Mouse (Mus musculus) limb, embryonic 14.5 days (tissue): ENCODE measurements at regions not wholly inside any gene's neighbourhood (a gene's known extent, or its start where the extent isn't known, plus 50 kb on each side); places are given as distances from the start of the nearest gene placed in this dataset.

ENCODE experiments used
- ATAC-seq: fragments of 200-750 bp; cut with Nextera tagmentation; 2 replicates; pipeline ENCODE4 v1.8.0; 2017; ENCODE audit warnings: low read depth, moderate number of reproducible peaks, moderate TSS enrichment; ENCODE audit not compliant: low FRiP score
- DNase-seq: peaks from one replicate; pipeline ENCODE4 v3.0.0-alpha.2; 2015; ENCODE audit warnings: low spot score
- H3K27ac ChIP-seq: fragments of 300-500 bp; sonication (generic); replicated peaks from 2 replicates; pipeline ENCODE4 v1.5.1; 2014; ENCODE audit warnings: low read depth, mild to moderate bottlenecking, low read length, moderate library complexity, mixed read lengths
- H3K27me3 ChIP-seq: fragments of 300-500 bp; sonication (generic); 2 replicates; pipeline ENCODE4 v1.6.1; 2014; ENCODE audit warnings: low read length, mixed read lengths; ENCODE audit not compliant: control insufficient read depth, insufficient read depth
- H3K36me3 ChIP-seq: fragments of 300-500 bp; sonication (generic); 2 replicates; pipeline ENCODE4 v1.6.1; 2014; ENCODE audit warnings: mild to moderate bottlenecking, low read length, moderate library complexity, mixed read lengths; ENCODE audit not compliant: control insufficient read depth, insufficient read depth
- H3K4me1 ChIP-seq: fragments of 300-500 bp; sonication (generic); 2 replicates; pipeline ENCODE4 v1.6.1; 2014; ENCODE audit warnings: antibody characterized with exemption, low read length, mixed read lengths; ENCODE audit not compliant: control insufficient read depth, insufficient read depth
- H3K4me2 ChIP-seq: fragments of 300-500 bp; sonication (generic); replicated peaks from 2 replicates; pipeline ENCODE4 v1.6.1; 2014; ENCODE audit warnings: low read depth, mild to moderate bottlenecking, low read length, moderate library complexity; ENCODE audit not compliant: severe bottlenecking
- H3K4me3 ChIP-seq: fragments of 300-500 bp; sonication (generic); replicated peaks from 2 replicates; pipeline ENCODE4 v1.5.1; 2014; ENCODE audit warnings: low read length
- H3K9ac ChIP-seq: fragments of 300-500 bp; sonication (generic); 2 replicates; pipeline ENCODE4 v1.6.1; 2014; ENCODE audit warnings: mild to moderate bottlenecking, low read depth, low read length, moderate library complexity; ENCODE audit not compliant: severe bottlenecking
- H3K9me3 ChIP-seq: fragments of 300-500 bp; sonication (generic); 2 replicates; pipeline ENCODE4 v1.6.1; 2016; ENCODE audit warnings: low read length; ENCODE audit not compliant: control insufficient read depth
- POLR2A ChIP-seq: fragments of 200-500 bp; IDR thresholded peaks from 2 replicates; pipeline ENCODE4 v1.8.0; 2012; ENCODE audit warnings: inconsistent platforms, mild to moderate bottlenecking, moderate library complexity, borderline replicate concordance; ENCODE audit not compliant: insufficient read depth, insufficient read length; ENCODE audit errors: extremely low read depth
- WGBS: fragments of 180-500 bp; shearing (Covaris S2); extraction: QIAGEN DNeasy Blood & Tissue Kit; methylation state at CpG from one replicate; pipeline ENCODE4 v1.1.7; 2014; 5-methylcytosine and 5-hydroxymethylcytosine counted together

DNA sequence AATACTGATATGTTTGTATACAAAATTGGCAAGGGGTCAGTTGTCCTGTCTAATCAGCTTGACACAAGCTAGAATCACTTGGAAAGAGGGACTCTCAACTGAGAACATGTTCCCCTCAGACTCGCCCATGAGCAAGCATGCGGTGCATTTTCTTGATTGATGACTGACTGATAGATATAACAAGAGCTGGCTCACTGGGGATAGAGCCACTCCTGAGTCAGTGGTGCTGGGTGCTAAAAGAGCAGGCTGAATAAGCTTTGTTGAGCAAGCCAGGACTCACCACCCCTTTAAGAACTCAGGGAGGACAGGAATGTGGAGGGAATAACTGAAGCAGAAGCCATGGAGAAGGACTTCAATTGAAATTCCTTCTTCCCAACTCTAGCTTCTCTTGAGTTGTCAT lies 139.5 kb downstream of the Psat1 start:
- DNase-seq (no peak), ATAC-seq (no peak)
- no peak overlapping the region for H3K9ac ChIP-seq
- H3K9me3 ChIP-seq, result no peaks in the 10 kb centered on the region
- H3K27ac ChIP-seq, result no peak overlapping the region
- H3K4me1 ChIP-seq, result peaks cover 4% of the 10 kb centered on the region; the same call in 1 of the 2 replicates
- H3K4me2 ChIP-seq, result no peak overlapping the region
- no peaks in the 10 kb centered on the region for H3K36me3 ChIP-seq
- no peaks in the 10 kb centered on the region for H3K27me3 ChIP-seq
- H3K4me3 ChIP-seq, result no peak overlapping the region
- WGBS, result 88% methylated on average over 2 of the region's 2 CpGs
- no peak for TF ChIP-seq POLR2A

DNA sequence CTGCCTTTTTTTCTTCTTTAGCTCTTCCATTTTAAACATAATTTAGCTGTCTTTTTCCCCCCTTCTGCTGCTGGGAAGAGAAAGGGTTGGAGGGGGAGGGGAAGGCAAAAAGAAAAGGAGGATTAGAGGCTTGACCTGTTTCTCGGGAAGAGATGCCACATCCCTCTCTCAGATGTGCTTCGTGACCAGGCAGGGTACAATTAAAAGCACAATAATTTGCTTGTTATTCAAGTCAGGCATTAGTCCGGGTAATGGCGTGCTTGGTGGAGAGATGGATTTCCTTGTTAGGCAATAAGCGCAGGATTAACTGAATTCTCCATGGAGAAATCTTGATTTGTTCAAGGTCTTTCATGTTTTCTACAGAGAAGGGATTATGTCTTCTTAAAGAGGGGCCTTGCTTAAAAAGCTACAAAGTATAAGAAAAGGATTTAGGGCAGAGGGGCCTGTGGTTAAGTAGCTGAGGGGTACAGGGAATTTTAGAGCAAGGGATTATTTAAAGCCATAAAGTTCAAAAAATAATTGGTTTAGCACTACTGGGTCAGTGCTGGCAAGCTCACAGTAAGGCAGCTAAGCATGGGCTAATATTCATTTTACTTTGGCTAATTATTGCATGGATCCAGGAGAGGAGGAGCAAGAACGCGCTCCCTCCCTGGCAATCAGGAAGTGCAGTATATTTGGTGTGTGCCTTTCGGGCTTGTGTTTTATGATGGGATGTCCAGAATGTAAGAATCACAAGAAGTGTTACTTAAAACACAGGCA lies 143.8 kb downstream of the Psat1 start:
- ATAC-seq (no peak), DNase-seq (no peak)
- peaks cover 16% of the 10 kb centered on the region for H3K4me1 ChIP-seq
- H3K4me3 ChIP-seq, result no peak overlapping the region
- H3K9ac ChIP-seq, result no peak overlapping the region
- no peaks in the 10 kb centered on the region for H3K9me3 ChIP-seq
- no peak overlapping the region for H3K27ac ChIP-seq
- no peaks in the 10 kb centered on the region for H3K27me3 ChIP-seq
- WGBS, result 25% methylated on average over 8 of the region's 8 CpGs
- H3K4me2 ChIP-seq, result no peak overlapping the region
- H3K36me3 ChIP-seq, result no peaks in the 10 kb centered on the region
- TF ChIP-seq POLR2A, result no peak

DNA sequence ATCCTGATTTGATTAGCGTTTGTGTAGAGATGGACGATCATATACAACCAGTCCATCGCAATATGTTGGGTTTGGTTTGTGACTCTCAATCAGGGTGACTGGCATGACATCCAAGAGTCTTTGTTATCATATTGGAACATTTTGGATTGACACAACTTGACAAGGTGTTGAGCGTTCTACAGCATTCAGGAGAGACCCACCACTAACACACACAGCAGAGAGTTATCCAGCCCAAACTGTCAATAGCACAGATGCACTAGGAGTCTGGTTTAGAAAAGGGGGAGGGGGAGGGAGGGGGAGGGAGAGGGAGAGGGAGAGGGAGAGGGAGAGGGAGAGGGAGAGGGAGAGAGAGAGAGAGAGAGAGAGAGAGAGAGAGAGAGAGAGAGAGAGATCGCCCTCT lies 144.5 kb downstream of the Psat1 start:
- H3K27ac ChIP-seq, result no peak overlapping the region

DNA sequence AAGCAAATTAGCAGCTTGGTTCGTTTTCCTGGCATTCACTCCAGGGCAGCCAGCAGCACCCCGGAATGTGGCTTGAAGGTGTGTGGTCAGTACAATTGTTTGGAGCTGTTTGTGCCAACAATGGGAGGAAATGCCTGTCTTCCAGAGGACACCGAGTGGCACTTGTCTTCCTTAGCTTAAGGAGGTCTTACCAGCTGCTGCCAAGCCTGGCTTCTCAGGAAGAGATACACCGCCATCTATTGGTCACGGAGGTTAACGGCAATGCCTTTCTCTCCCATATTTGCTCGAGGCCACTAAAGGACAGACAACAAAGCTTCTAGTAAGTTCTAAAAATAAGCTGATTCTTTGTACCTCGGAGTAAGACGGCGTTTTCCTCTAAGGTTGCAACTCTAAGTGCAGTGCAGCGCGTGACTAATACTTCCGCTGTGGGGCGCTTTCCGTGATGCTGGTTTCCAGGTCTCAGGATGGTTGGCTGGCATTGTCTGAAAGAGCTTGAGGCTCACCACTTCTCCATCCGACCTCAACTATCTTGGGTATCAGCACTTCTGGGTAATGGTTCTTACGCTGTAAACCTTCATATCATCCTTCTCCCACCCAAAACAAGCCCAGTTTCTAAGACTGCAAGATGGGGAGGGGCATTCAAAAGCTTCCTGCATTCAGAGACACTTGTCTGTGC lies 145.2 kb downstream of the Psat1 start:
- DNase-seq (peak; percentile 94), ATAC-seq (peak; percentile 64)
- Histone ChIP-seq H3K36me3 (no peaks in the 10 kb centered on the region), H3K27me3 (no peaks in the 10 kb centered on the region), H3K9me3 (no peaks in the 10 kb centered on the region), H3K9ac (0 out of 2 replicates have a peak overlapping the region, but pooled peaks have one; percentile 2), H3K4me3 (peak overlapping the region; percentile 29), H3K4me2 (peak overlapping the region; percentile 59), H3K4me1 (peaks cover 22% of the 10 kb centered on the region), H3K27ac (no peak overlapping the region)
- TF ChIP-seq POLR2A, result 0 out of 2 replicates have a peak, but pooled peaks have one; percentile 20
- WGBS, result 9% methylated on average over 17 of the region's 17 CpGs

More for the DNA sequence above, 144.5 kb downstream of the Psat1 start:
- H3K27me3 ChIP-seq, result no peaks in the 10 kb centered on the region
- DNase-seq (no peak), ATAC-seq (no peak)
- 70% methylated on average over 5 of the region's 5 CpGs for WGBS
- H3K9me3 ChIP-seq, result no peaks in the 10 kb centered on the region
- H3K9ac ChIP-seq, result no peak overlapping the region
- no peak overlapping the region for H3K4me2 ChIP-seq
- TF ChIP-seq POLR2A, result no peak
- no peaks in the 10 kb centered on the region for H3K36me3 ChIP-seq
- H3K4me1 ChIP-seq, result peaks cover 18% of the 10 kb centered on the region
- no peak overlapping the region for H3K4me3 ChIP-seq

DNA sequence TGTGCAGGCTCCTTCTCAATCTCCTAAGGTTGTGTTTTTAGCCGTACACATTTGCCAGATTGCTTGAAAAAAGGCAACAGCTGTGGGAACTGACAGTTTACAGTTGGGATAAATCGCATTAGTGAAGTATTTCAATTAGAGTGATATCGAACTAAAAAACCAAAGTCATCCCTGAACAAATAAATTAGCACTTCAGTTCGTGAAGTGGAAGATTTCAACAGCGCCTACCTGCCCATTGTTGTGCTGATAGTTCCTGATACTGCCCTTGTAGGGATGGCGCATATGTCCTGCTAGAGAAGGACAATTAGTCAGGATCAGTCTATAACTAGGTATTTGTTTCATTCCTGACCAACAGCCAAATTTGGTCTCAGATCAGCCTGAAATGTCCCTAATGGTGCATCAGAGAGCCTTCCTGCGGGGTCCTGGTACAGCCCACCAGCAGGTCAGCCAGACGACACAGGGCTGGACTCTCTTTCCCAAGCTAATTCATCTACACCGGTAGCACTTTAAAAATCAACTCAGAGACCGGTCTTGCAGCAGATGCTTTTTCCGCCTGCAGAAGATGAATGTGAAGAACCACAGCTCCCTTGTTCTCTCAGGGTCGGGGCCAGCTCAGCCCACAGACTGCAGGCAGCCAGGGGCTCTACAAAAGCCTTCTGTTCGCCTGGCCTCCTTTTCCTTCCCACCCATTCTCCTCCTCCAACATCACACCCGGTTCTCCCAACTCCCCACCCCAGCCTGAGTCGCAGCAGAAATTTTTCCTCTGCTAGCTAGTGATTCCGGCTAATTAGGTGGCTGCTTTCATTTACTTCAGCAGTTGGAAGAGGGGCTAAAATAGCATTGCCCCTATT lies 146.1 kb downstream of the Psat1 start:
- TF ChIP-seq POLR2A, result no peak
- peaks cover 29% of the 10 kb centered on the region for H3K4me1 ChIP-seq
- peak overlapping the region; percentile 59 for H3K4me2 ChIP-seq
- no peaks in the 10 kb centered on the region for H3K9me3 ChIP-seq
- H3K27ac ChIP-seq, result peak overlapping the region; percentile 33; the same call in 1 of the 2 replicates
- DNase-seq (peak; percentile 55), ATAC-seq (no peak)
- 21% methylated on average over 16 of the region's 16 CpGs for WGBS
- H3K27me3 ChIP-seq, result no peaks in the 10 kb centered on the region
- H3K36me3 ChIP-seq, result no peaks in the 10 kb centered on the region
- 0 out of 2 replicates have a peak overlapping the region, but pooled peaks have one; percentile 2 for H3K9ac ChIP-seq
- H3K4me3 ChIP-seq, result peak overlapping the region; percentile 29
